Mouse (Mus musculus) brown adipose tissue, adult 24 weeks (tissue): ENCODE data around the gene Erlin1. TPM values are rescaled to one million over a fixed set of nuclear protein-coding genes. Genes with fewer than 3 reads are reported as not detected.
A peak's percentile ranks its signal among the peaks of the same experiment; 100 is the strongest.

Experiments
- H3K27ac ChIP-seq: fragments of 200-500 bp; replicated peaks from 2 replicates; pipeline ENCODE4 v1.5.1; 2012; ENCODE audit warnings: low read depth, mild to moderate bottlenecking, low read length
- H3K4me1 ChIP-seq: fragments of 200-500 bp; 2 replicates; pipeline ENCODE4 v1.6.1; 2012; ENCODE audit warnings: low read length, mixed read lengths; ENCODE audit not compliant: control insufficient read depth, insufficient read depth, insufficient read length
- H3K4me3 ChIP-seq: fragments of 200-500 bp; 2 replicates; pipeline ENCODE4 v1.5.1; 2012; ENCODE audit warnings: low read depth, mild to moderate bottlenecking, low read length, moderate library complexity; ENCODE audit not compliant: insufficient read depth
- polyA plus RNA-seq: library from polyadenylated mRNA; stranded (reverse); fragments of >200 nt; gene quantifications from 2 replicates; pipeline ENCODE4 v1.2.4, GENCODE M21; 2012; ENCODE audit not compliant: missing spikeins, insufficient read depth, insufficient read length

Gene Erlin1
- polyA plus RNA-seq, 1 experiment: 12.3 TPM

DNA sequence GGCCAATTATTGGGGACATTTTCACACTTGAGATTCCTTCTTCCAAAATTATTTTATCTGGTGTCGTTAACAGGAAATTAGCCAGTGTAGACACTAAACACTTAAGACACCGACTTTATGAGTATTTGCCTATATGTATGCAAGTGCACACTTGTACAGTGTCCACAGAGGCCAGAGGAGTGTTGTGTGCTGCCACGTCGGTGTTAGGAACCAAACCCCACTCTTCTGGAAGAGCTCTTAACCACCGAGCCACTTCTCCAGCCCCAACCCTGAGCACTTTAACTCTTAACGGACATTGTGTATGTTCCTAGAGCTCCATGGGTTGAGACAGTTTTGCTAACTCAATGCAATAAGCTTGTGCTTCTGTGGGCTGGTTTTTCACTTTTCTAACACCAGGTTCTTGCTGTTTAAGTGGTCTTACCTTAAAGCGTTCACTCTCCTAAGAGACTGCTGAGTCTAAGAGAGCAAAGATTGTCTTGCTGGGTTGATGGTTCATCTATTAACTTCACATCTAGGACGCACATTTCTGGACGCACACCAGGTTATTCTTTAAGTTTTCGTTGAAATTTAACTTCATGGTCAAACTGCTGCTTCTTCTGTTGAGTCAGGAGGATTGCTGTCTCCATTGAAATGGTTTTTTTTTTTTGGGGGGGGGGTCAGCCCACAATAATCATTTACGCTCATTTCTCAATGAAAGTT lies 37.4 kb downstream of the Erlin1 start:
- Histone ChIP-seq H3K4me3 (no peak overlapping the region), H3K27ac (no peak overlapping the region), H3K4me1 (no peaks in the 10 kb centered on the region)

DNA sequence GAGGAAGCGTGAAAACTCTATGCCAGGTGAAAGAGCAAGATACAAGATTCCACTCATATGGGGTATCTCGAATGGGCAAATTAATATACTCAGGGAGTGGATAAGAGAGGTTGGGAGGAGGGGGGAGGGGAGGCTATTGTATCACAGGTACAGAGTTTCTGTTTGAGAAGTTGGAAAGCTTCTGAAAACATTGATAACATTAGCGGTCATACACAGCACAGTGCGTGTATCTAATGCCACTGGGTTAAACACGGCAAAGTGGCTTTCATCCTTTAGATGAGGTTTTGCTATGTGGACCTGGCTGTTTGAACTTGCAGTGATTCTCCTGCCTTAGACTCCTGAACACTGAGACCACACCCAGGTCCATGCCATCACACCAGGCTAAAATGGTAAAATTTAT lies 39.6 kb downstream of the Erlin1 start:
- Histone ChIP-seq H3K27ac (no peak overlapping the region), H3K4me3 (no peak overlapping the region), H3K4me1 (no peaks in the 10 kb centered on the region)

DNA sequence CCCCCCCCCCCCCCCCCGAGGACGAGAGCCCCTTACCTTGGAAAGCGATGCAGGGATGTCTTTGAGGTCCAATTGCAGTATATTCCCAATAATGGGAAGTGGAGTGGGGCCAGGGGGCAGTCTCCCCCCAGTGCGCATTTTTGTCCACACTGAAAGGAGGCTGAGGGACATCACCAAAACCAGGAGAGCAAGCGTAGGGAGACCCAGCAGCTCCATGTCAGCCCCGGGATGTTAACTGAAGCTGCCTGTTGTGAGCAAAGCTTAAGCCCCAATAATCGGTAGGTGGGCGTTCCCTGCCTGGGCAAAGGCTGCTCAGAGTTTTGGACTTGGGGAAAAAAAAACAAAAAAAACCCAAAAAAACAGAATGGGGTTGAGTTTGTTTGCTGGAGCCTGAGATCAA lies 40.6 kb downstream of the Erlin1 start, which contains the start of gene Cyp2c23:
Cyp2c23 (minus strand) TSS at position 237 of the 400 bp plus-strand sequence.
- H3K4me1 ChIP-seq: no peaks in the 10 kb centered on the region
- no peak within 1 kb of the TSS for H3K4me3 ChIP-seq
- no peak within 1 kb of the TSS for H3K27ac ChIP-seq

DNA sequence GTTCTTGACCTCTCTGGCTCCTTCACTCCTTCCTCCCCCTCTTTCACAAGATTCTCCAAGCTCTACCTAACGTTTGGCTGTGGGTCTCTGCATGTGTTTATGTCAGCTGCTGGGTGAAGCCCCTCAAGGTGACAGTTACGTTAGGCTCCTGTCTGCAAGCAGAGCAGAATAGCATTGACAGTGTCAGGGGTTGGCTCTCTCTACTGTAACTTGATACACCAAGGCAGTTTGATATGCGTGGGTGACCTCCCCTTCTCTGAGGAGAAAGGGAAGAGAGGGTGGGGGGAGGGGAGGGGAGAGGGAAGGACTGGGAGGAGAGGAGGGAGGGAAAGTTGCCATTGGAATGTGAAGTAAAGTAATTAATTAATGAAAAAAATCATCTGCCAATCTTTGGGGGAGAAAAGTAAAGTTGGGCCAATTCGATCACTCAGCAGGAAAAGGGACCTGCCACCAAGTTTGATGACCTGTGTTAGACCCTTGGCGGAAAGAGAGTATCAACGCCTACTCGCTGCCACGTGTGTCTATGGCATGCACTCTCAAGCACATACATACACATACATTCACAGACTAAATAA lies 42.5 kb downstream of the Erlin1 start:
- H3K4me1 ChIP-seq: no peaks in the 10 kb centered on the region
- no peak overlapping the region for H3K4me3 ChIP-seq
- H3K27ac ChIP-seq: no peak overlapping the region

DNA sequence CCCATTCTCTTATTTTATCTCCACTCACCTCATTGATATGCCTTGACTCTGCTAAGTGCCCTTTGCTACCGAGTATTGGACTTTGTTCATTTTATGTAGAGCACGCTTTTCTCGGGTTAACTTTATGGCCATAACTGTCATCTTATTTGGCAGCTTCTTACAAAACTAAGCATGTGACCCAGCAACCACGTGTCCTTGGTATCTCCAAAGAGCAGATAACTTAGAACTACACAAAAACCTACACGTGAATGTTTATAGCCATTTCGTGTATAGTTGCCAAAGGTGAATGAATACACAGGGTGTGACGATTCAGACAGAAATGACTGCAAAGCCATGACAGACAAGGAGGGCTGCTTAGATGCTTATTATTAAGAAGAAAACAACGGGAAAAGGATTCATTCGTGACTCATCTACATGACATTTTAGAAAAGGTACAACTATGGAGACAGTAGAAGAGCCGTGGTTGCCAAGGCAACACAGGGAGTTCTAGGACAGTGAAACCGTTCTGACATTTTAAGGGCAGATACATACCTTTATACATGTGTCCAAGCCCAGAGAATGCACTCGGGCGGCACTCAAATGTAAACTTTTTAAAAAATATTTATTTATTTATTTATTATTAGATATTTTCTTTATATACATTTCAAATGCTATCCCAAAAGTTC lies 44.5 kb downstream of the Erlin1 start:
- H3K4me3 ChIP-seq: no peak overlapping the region
- H3K27ac ChIP-seq: no peak overlapping the region
- peaks cover 3% of the 10 kb centered on the region; the same call in 1 of the 2 replicates for H3K4me1 ChIP-seq

DNA sequence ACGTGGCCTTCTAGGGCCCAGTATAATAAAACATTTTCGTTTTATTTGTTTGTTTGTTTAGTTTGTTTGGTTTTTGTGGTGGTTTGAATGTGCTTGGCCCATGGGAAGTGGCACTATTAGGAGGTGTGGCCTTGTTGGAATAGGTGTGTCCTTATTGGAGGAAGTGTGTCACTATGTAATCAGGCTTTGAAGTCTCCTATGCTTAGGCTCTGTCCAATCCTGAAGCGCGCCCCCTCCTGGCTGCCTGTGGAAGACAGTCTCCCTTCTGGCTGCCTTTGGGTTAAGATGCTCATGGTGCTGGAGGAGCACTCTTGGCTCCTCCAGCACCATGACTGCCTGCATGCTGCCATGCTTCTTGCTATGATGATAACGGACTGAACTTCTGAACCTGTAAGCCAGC lies 46.5 kb downstream of the Erlin1 start:
- no peak overlapping the region for H3K4me3 ChIP-seq
- H3K27ac ChIP-seq: no peak overlapping the region
- H3K4me1 ChIP-seq: peaks cover 5% of the 10 kb centered on the region; the same call in 1 of the 2 replicates

DNA sequence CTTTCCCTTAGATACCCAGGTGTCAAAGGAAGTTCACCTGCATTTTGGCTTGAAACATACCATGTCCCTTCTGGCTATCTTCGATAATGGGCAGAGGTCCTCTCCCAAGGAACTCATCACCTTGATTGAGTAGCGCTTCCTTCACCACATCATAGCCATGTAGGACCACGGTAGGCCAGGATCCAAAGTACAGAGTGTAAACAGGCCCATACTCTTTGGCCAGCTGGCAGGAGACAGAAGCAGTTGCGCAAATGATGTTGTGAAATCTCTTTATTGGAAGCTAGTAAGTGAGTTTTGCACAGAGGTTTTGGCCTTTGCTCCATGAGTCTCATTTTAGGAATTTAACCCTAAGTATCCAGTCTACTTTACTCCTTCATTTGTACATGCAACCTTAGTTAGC lies 48.1 kb downstream of the Erlin1 start:
- Histone ChIP-seq H3K4me3 (no peak overlapping the region), H3K27ac (no peak overlapping the region)

DNA sequence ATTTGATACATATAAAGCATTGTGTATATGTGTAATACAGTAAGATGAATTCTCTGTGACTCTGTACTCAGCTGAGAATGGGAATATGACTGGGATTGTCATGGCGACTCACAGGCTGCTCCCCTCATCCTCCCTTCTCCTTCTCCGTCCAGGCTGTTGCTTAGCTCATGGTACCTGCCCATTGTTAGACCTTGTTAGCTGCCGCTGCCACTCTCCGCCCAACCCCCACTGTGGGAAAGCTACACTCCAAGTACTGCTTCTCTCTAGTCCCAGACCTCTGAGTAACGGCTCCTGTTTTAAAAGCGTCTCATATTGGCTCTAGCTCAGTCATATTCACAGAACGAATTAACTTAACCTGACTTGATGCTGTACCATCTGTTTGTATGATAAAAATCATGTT lies 49.8 kb downstream of the Erlin1 start:
- no peak overlapping the region for H3K27ac ChIP-seq
- H3K4me3 ChIP-seq: no peak overlapping the region
- H3K4me1 ChIP-seq: peaks cover 5% of the 10 kb centered on the region; the same call in 1 of the 2 replicates

More for the DNA sequence above, 48.1 kb downstream of the Erlin1 start:
- peaks cover 5% of the 10 kb centered on the region; the same call in 1 of the 2 replicates for H3K4me1 ChIP-seq

DNA sequence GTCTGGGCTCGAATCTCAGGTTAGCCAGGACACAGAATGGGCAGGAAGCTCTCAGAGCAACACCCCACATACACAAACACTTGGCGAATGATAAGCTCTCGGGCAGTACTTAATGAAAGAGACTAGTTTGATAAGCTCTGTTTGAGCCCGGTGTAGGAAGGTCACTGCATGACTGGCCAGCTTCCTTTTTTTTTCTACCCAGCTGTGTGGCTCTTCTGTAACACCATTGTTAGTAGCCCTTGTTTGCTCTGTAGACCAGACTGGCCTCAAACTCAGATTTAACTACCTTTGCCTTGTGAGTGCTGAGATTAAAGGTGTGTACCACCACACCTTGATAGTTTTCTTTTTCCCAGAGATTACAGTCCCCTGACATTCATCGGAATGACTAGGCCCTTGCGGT lies 55.7 kb downstream of the Erlin1 start:
- Histone ChIP-seq H3K27ac (no peak overlapping the region), H3K4me1 (no peaks in the 10 kb centered on the region), H3K4me3 (no peak overlapping the region)

DNA sequence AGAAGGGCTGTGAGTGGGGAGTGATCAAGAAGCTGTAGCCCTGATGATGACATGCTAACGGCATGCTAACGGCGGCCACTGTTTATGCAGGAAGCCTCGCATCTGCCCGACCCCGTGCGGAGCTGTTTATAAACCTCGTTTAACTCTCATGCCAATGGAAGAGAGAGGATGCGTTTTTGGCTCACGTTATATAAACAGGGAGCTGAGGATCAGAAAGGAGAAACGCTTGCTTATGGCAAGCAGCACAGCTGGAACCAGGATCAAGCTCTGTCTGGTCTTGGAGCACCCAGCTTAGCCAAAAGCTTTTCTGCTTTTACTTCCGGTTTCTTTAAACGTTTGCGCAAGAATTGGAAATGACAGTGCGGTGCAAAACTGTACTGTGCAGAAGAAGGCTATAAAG lies 60.8 kb downstream of the Erlin1 start:
- H3K27ac ChIP-seq: no peak overlapping the region; the same call in 1 of the 2 replicates
- H3K4me3 ChIP-seq: peak overlapping the region; percentile 29; the same call in 1 of the 2 replicates
- no peaks in the 10 kb centered on the region for H3K4me1 ChIP-seq

DNA sequence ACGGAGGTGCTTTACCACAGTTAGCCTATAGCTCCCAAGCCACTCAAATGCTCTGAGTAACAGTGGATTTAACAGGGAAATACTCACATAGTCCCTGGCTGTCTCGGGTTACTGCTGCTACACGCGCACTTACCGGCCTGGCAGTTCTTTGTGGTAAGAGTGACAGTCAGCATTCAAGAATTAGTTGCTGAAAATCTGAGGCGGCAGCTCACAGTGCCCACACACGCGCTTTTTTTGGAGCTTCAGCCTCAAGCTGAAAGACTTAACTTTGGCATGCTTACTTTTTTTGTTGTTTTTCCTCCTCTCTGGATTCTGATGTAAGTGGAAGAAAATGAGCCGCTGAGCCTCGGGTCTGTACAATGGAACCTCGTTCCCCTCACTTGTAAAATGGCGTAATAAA lies 62.4 kb downstream of the Erlin1 start:
- no peaks in the 10 kb centered on the region for H3K4me1 ChIP-seq
- no peak overlapping the region for H3K27ac ChIP-seq
- H3K4me3 ChIP-seq: no peak overlapping the region

DNA sequence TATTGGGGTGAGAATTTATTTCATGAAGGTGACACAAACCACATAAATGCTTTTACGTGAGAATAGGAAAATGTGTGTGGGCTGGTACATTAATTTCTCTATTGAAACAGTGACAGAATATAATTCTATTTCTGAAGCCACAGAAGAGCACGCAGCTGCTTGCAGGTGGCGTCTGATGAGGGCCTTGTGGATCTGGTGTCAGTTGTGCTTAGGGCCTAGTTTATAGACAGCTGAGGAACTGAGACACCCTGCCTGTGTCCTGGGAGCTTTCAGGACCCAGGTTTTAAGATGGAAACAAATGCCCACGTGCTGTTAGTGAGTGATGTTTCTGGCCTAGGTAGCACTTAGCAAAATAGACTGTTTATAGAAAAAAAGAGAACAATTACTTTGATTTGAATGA lies 64.6 kb downstream of the Erlin1 start:
- H3K27ac ChIP-seq: no peak overlapping the region

DNA sequence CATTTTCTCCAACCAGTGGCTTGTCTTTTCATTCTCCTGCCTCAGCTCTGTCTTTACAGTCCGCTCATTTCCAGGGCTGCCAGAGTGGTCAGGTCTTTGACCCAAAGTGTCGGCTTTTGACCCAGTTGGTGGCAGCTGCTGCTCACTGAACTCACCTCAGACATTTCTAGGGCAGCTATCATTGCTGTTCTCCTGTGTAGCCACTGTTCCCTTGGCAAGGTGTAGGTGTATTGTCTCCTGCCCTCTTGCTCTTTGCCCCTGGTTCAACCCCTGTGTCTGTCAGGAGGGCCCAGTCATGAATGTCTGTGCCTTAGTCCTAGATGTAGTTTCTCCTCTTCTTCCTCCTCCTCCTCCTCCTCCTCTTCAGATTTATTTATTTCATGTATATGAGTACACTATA lies 65.3 kb downstream of the Erlin1 start:
- Histone ChIP-seq H3K4me3 (no peak overlapping the region), H3K4me1 (no peaks in the 10 kb centered on the region), H3K27ac (no peak overlapping the region)

More for the DNA sequence above, 64.6 kb downstream of the Erlin1 start:
- Histone ChIP-seq H3K4me1 (no peaks in the 10 kb centered on the region), H3K4me3 (no peak overlapping the region)

DNA sequence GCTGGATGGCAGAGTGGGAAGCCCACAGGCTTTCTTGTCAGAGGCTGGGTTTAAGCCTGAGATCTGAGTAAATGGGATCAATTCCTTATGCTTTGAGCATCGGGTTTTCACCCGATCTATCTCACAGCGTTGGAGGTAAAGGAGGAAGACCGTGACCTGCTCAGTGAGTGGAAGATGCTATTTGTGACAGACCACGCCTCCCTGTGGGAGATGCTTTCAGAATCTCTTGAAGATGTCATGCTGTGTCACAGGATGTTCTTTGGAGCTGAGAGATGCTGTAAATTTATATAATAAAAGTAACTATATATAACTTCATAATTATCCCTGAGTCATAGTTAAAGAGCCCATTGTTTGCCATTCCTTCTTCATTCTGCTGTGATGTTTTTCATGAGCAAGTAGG lies 68.9 kb downstream of the Erlin1 start:
- Histone ChIP-seq H3K27ac (no peak overlapping the region), H3K4me1 (no peaks in the 10 kb centered on the region), H3K4me3 (no peak overlapping the region)

DNA sequence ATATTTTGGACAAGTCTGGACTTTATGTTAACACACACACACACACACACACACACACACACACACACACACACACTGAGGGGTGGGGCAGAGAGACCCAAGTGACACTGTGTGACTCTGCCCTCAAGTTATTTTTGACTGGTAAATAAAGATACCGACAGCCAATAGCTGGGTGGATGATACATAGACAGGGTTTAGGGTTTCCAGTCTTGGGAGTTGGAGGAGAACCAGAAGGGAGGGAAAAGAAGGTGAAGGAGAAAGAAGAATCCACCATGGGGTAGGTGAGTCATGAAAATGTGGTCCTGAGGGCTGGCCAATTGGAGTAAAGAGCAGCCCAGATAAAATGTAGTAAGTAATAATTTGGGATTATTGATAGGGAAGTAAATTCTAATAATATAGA lies 69.5 kb downstream of the Erlin1 start:
- no peak overlapping the region for H3K27ac ChIP-seq
- H3K4me3 ChIP-seq: no peak overlapping the region
- no peaks in the 10 kb centered on the region for H3K4me1 ChIP-seq
